Mouse (Mus musculus) MEL (cell line): ENCODE measurements around the gene Gm21973.

Source experiments
- BHLHE40 ChIP-seq: IDR thresholded peaks from 2 replicates; pipeline ENCODE4 v1.6.1; 2012; ENCODE audit warnings: low read depth, mild to moderate bottlenecking, inconsistent platforms, low read length, improper control_type of control experiment, borderline replicate concordance
- CTCF ChIP-seq, 3 experiments: IDR thresholded peaks in 2 of 3; conservative IDR thresholded peaks in 1 of 3; 2 replicates each; pipeline ENCODE4 v1.5.1; 2011 to 2012; ENCODE audit warnings: low read length in 3 of 3, low read depth in 2 of 3, mild to moderate bottlenecking in 2 of 3, improper control_type of control experiment in 1 of 3, inconsistent platforms in 1 of 3, mixed read lengths in 1 of 3, moderate library complexity in 1 of 3; ENCODE audit not compliant: control insufficient read depth in 1 of 3, insufficient read depth in 1 of 3, poor library complexity in 1 of 3, severe bottlenecking in 1 of 3
- EP300 ChIP-seq, 2 experiments: IDR thresholded peaks; 2 replicates each; pipeline ENCODE4 v1.6.1; 2011; ENCODE audit warnings: improper control_type of control experiment in 2 of 2, low read length in 2 of 2, low read depth in 1 of 2, mild to moderate bottlenecking in 1 of 2
- ETS1 ChIP-seq: IDR thresholded peaks from 2 replicates; pipeline ENCODE4 v1.6.1; 2012; ENCODE audit warnings: low read depth, mild to moderate bottlenecking, inconsistent platforms, low read length, improper control_type of control experiment, moderate library complexity
- GATA1 ChIP-seq: IDR thresholded peaks from 2 replicates; pipeline ENCODE4 v1.6.1; 2011; ENCODE audit warnings: low read depth, low read length, improper control_type of control experiment
- KAT2A ChIP-seq: conservative IDR thresholded peaks from 2 replicates; pipeline ENCODE4 v1.6.1; 2012; ENCODE audit warnings: low read depth, low read length, improper control_type of control experiment, inconsistent platforms
- POLR2A ChIP-seq, 2 experiments: IDR thresholded peaks; 2 replicates each; pipeline ENCODE4 v1.6.1; 2011 to 2012; ENCODE audit warnings: low read length in 2 of 2, mild to moderate bottlenecking in 2 of 2, control low read depth in 1 of 2, improper control_type of control experiment in 1 of 2, low read depth in 1 of 2, moderate library complexity in 1 of 2; ENCODE audit not compliant: control insufficient read depth in 1 of 2, insufficient read depth in 1 of 2, poor library complexity in 1 of 2
- ZC3H11A ChIP-seq: IDR thresholded peaks from 2 replicates; pipeline ENCODE4 v1.6.1; 2012; ENCODE audit warnings: low read depth, mild to moderate bottlenecking, inconsistent platforms, low read length, improper control_type of control experiment

DNA sequence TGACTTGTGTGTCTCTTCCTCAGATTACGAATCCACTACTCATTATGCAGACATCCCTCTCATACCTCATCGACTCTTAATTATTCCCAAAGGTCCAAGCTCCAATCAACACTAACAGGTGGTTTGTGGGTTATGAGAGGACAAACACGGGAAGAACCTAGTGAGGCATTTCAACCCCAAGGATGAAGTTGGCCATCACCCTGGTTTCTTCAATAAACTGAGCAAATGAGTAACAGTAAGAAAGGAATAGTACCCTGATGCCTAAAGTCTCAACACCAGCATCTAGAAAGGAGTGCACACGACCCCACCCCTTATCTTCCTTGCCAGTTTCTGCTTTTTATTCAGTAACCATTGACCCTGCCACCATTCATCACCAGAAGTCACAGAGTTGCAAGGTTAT, 47.7 kb upstream of the Gm21973 start:
- TF ChIP-seq GATA1 (no peak), CTCF (IDR thresholded peaks at IDR 0.05 in 2 of 3, conservative IDR thresholded peaks at IDR 0.05 in 1 of 3; ENCODE audit: control insufficient read depth in 1 of 3, insufficient read depth in 1 of 3, low read depth in 2 of 3, low read length in 3 of 3, poor library complexity in 1 of 3, severe bottlenecking in 1 of 3) (no peak), ZC3H11A (no peak), POLR2A (IDR thresholded peaks at IDR 0.05; ENCODE audit: control insufficient read depth in 1 of 2, insufficient read depth in 1 of 2, low read depth in 1 of 2, low read length in 2 of 2, poor library complexity in 1 of 2) (no peak), ETS1 (no peak), KAT2A (no peak), BHLHE40 (no peak), EP300 (IDR thresholded peaks at IDR 0.05; ENCODE audit: low read depth in 1 of 2, low read length in 2 of 2) (no peak)
